Mouse (Mus musculus): Measurements from ENCODE around the gene Vps18.

DNA sequence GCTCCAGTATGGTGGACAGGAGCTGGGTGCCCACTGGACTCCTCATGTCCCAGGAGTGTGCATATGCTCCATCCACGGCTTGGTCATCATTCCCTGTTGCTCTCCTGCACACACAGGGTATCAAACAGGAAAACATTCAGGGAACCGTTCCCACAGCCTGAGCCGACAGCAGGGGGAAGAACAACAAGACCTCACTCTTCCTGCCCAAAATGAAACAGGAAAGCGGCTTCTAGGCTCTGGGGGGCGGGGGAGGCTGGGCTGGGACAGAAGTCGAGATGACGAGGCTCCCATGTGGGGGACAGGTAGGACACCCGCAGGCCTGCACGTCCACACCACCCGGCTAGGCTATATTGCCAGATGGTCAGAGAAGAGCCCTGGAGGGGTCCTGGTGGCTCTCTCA is 47.9 kb downstream of the Vps18 start:
- no peak for TF ChIP-seq POLR2A (IDR thresholded peaks at IDR 0.05; ENCODE audit: borderline replicate concordance, insufficient read depth, low read length)
- no peak for TF ChIP-seq CTCF (IDR thresholded peaks at IDR 0.05; ENCODE audit: borderline replicate concordance, insufficient read depth, low read depth, low read length)
